Mouse (Mus musculus) Muller cell, postnatal 12 days (primary cell): ENCODE measurements around the gene Fcgr3.
A peak's percentile ranks its signal among the peaks of the same experiment; 100 is the strongest.
"Not testable (repeated sequence)": the region's sequence is repeated elsewhere in the genome, so short reads cannot be mapped to it uniquely, and the experiment has no call there.

Experiments
- DNase-seq: peaks from one replicate; pipeline ENCODE4 v3.0.0-alpha.2; 2015; ENCODE audit errors: inconsistent ontology term

Gene Fcgr3

GRCm38 (mm10) chr1:171064491-171065242, at the start of gene Fcgr3:
Gene Fcgr3, minus strand, starts transcription at chr1:171064935.
- peak; percentile 85 for DNase-seq

- DNase-seq: peak; percentile 94
These were observed 49.2 kb upstream of the Fcgr3 start, which contains the start of gene Cfap126 for GRCm38 (mm10) chr1:171113873-171114299. Gene Cfap126, plus strand, starts transcription at chr1:171113918.

- no peak for DNase-seq
These were observed 48.3 kb upstream of the Fcgr3 start for GRCm38 (mm10) chr1:171112986-171113385.

GRCm38 (mm10) chr1:171111781-171112575, 47.2 kb upstream of the Fcgr3 start:
- DNase-seq: peak; percentile 60

GRCm38 (mm10) chr1:171111020-171111780, 46.5 kb upstream of the Fcgr3 start:
- DNase-seq: peak; percentile 93

GRCm38 (mm10) chr1:171110659-171111019, 45.9 kb upstream of the Fcgr3 start:
- no peak for DNase-seq

GRCm38 (mm10) chr1:171109620-171110019, 44.9 kb upstream of the Fcgr3 start:
- DNase-seq: no peak

GRCm38 (mm10) chr1:171105226-171105625, 40.5 kb upstream of the Fcgr3 start:
- no peak for DNase-seq

GRCm38 (mm10) chr1:171103179-171103840, 38.6 kb upstream of the Fcgr3 start:
- no peak for DNase-seq

GRCm38 (mm10) chr1:171102547-171103177, 37.9 kb upstream of the Fcgr3 start:
- peak; percentile 90 for DNase-seq

GRCm38 (mm10) chr1:171101733-171102546, 37.2 kb upstream of the Fcgr3 start:
- DNase-seq: peak; percentile 89

- DNase-seq: no peak
These were observed 36.3 kb upstream of the Fcgr3 start for GRCm38 (mm10) chr1:171101033-171101432.

- no peak for DNase-seq
These were observed 32.9 kb upstream of the Fcgr3 start for GRCm38 (mm10) chr1:171097612-171098011.

- no peak for DNase-seq
These were observed 32.4 kb upstream of the Fcgr3 start for GRCm38 (mm10) chr1:171097136-171097535.

GRCm38 (mm10) chr1:171096110-171096964, 31.6 kb upstream of the Fcgr3 start:
- no peak for DNase-seq

- DNase-seq: peak; percentile 11
These were observed 29.7 kb upstream of the Fcgr3 start for GRCm38 (mm10) chr1:171094424-171094823.

- no peak for DNase-seq
These were observed 26.0 kb upstream of the Fcgr3 start for GRCm38 (mm10) chr1:171090761-171091160.

GRCm38 (mm10) chr1:171089891-171090290, 25.2 kb upstream of the Fcgr3 start:
- DNase-seq: no peak

- not testable (repeated sequence) for DNase-seq
These were observed 23.6 kb upstream of the Fcgr3 start for GRCm38 (mm10) chr1:171088237-171088869.
